Mouse (Mus musculus): ENCODE data around the gene Thbd. TPM values are rescaled to one million over a fixed set of nuclear protein-coding genes. Genes with fewer than 3 reads are reported as not detected.

Gene Thbd
- total RNA-seq (2021) = 10 to 100 TPM; 10.6 to 13.8 TPM

DNA sequence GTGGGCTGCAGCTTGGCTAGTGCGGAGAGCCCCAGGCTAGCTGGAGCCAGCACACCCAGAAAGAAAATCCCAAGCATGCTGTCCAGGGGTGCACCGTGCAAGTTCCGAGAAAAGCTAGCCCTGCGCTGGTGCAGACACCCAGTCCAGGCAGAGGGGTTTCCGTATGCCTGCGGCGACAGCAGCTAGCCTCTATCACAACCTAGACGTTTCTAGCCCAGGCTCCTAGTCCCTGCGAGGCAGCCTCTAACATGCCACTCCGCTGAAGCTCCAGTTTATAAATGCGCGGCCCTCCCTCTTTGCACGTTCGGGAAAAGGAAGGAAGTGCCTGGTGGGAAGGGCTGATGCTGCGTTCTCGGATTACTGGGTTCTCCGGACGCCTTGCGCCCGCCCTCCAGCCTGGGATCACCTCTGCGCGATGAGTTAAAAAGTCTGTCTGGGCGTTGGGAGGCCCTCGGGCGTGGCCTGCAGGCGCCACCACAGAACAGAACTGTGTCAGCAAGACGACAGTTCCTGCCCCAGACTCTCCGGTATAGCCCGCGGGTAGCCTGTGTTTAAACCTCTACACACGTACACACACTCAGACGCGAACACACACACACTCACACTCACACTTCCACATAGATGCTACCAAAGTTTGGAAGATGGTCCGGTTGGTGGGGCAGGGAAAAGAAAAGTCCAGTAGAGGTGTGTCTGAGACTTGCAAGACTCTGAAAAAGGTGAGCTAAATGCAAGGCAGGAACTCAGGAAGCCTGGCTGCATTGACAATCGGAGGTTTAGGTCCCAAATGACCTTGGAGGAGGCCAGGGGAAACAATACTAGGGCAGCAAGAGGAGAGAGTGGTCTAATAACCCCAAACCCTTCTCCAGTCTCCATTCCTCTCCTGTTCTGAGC is at the start of gene Thbd:
Thbd (minus strand) TSS at position 319 of the 891 bp plus-strand sequence.
- no peak for DNase-seq (ENCODE audit: low spot score in 2 of 2)
- intact Hi-C loops (cut with DNase I) = loop anchor here (5.0 kb wide), 4 partner anchors 129 to 286 kb away; no protein-coding TSS in a partner anchor

- intact Hi-C loops (cut with DNase I) = no loop called here
- DNase-seq (ENCODE audit: low spot score in 2 of 2) = no peak
These were observed 47.4 kb upstream of the Thbd start for GRCm38 (mm10) chr2:148455341-148455740.

- DNase-seq (ENCODE audit: low spot score in 2 of 2) = no peak
- intact Hi-C loops (cut with DNase I) = no loop called here
These were observed 46.1 kb upstream of the Thbd start for GRCm38 (mm10) chr2:148454014-148454542.

DNA sequence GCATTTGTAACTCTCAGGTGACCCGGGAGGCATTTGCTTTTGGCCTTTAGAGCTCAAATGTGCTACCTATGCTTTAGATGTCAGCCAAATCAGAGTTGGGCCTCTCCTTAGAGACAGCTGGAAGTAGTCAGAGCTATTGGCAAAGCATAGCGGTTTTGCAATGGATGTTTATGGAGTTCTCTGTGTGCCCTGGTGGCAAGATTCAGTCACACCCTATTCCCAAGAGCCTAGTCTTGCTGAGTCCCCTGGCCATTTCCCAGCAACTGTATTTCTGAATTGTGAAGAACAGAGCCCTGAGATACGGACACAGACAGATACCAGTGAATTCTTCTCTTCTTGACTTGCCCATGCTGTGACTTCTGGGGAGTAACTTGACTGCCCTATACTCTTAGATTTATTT is 45.1 kb upstream of the Thbd start:
- no peak for DNase-seq (ENCODE audit: low spot score in 2 of 2)
- intact Hi-C loops (cut with DNase I) = no loop called here

DNA sequence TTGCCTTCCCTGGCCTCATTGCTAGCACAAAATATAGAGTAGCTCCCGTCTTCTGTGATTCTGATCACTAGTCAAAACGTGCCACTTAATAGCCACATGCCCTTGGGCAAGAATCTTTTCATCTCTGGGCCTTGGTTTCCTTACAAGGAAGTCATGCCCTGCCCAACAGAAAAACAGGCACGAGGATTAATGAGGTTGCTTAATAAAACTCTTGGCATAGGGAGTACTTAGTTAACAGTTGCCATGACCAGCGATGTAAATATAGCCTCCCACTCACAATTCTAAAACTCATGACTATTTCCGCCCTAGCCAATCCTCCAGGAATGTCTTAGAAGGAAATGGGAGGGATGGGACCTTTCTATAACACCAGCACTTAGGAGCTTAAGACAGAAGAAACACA is 43.5 kb upstream of the Thbd start:
- intact Hi-C loops (cut with DNase I) = no loop called here
- no peak for DNase-seq (ENCODE audit: low spot score in 2 of 2)

GRCm38 (mm10) chr2:148450616-148451015 is 42.6 kb upstream of the Thbd start:
- intact Hi-C loops (cut with DNase I) = no loop called here
- DNase-seq (ENCODE audit: low spot score in 2 of 2) = no peak

- no peak for DNase-seq (ENCODE audit: low spot score in 2 of 2)
- intact Hi-C loops (cut with DNase I) = no loop called here
These were observed 41.7 kb upstream of the Thbd start for GRCm38 (mm10) chr2:148449659-148450058.

DNA sequence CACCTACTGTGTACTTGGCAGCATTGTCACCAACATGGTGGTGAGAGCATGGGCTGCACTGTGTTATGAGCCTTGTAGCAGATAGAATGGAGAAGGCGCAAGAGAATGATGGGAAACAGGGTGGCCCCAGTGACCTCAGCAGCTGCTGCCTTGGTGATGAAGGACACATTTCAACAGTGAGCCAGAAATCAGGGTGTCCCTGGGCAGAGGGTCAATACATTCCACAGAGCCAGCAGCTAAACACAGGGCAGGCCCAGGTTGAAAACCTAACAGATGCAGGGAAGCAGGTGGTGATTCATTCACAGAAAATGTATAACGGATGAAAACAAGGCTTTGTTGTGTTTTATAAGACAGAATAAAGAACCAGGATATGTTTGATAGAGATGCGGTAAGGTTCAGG is 38.5 kb upstream of the Thbd start:
- DNase-seq (ENCODE audit: low spot score in 2 of 2) = no peak
- intact Hi-C loops (cut with DNase I) = no loop called here

DNA sequence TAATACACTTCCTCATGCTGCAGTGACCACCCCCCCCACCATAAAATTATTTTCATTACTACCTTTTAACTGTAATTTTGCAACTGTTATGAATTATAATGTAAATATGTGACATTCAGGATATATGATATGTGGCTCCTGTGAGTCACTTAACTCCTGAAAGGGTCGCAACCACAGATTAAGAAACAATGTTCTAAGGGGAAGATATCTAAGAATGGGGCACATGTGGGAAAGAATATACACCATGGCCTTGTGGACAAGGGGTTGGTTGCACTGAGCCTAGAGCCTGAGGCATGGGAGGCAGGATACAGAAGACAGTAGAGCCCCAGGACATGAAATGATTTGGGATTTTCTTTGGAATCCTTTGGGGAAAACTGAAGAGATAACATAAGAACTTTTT is 37.6 kb upstream of the Thbd start:
- no peak for DNase-seq (ENCODE audit: low spot score in 2 of 2)
- intact Hi-C loops (cut with DNase I) = no loop called here

- DNase-seq (ENCODE audit: low spot score in 2 of 2) = no peak
- intact Hi-C loops (cut with DNase I) = no loop called here
These were observed 36.5 kb upstream of the Thbd start for GRCm38 (mm10) chr2:148444472-148444871.

GRCm38 (mm10) chr2:148443249-148443958 is 35.4 kb upstream of the Thbd start, which contains the start of gene Cd93:
Gene Cd93 (minus strand): TSS chr2:148443563.
- DNase-seq (ENCODE audit: low spot score in 2 of 2) = no peak
- intact Hi-C loops (cut with DNase I) = no loop called here

DNA sequence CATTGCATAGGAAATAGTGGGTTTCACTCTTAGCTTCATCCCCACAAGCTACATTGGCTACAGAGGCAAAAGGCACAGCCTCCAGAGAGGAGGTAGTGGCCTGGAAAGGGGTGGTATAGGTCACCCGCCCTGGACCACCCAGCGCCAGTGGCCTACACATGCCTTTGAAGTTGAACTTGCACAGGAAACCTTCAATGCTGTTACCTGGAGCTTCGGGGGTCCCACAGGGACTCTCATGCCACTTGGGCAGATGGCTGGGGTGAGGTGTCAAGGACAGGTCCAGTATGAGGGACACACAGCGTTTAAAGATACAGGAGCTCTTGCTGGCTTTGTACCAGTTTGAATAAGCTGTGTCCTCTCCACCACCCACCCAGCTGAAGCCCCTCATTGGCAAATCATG is 34.7 kb upstream of the Thbd start:
- no peak for DNase-seq (ENCODE audit: low spot score in 2 of 2)
- intact Hi-C loops (cut with DNase I) = no loop called here

GRCm38 (mm10) chr2:148442172-148442571 is 34.2 kb upstream of the Thbd start:
- no peak for DNase-seq (ENCODE audit: low spot score in 2 of 2)
- intact Hi-C loops (cut with DNase I) = no loop called here

DNA sequence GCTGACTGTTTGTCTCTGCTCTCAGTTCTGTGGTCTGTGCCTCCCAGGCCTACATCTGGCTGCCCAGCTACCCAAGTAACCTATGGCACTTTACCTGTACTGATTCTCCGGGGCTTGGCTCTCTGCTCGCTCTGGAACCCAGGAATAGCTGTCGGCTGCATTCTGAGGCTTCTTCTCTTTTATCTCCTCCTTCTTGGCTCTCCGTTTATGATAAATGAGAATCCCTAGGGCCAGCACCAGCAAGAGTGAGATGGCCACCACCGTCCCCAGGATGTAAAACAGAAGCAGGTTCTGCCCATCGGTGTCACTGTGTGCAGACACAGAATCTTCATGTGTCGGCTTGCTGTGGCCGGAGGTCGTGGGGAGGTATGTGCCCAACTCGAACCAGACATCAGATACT is 33.4 kb upstream of the Thbd start:
- DNase-seq (ENCODE audit: low spot score in 2 of 2) = no peak
- intact Hi-C loops (cut with DNase I) = no loop called here

DNA sequence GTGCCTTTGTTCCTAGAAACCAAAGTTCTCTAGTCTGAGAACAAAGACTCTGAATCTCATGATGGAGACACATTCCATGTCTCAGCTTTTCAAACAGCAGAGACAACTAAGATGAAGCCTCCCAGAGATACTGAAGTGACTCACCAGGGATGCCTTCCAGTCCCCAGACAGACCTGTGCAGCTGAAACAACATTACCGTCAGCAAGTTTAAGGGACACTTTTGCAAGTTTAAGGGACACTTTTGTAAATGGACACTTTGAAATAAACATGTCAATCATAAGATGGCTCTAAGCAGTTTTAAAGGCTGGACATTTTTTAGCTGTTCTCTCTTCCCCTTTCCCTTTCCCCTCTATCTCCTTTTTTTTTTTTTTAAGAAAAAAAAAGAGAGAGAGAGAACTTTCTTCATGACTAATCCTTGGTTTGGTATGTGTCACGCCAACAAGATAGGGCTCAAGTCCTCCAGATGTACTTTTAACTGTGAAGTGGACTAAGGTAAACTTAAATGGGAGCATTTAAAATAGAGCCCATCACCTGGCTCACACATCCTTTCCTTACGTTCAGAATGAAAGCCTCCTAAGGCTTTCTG is 31.8 kb upstream of the Thbd start:
- intact Hi-C loops (cut with DNase I) = no loop called here
- DNase-seq (ENCODE audit: low spot score in 2 of 2) = no peak

DNA sequence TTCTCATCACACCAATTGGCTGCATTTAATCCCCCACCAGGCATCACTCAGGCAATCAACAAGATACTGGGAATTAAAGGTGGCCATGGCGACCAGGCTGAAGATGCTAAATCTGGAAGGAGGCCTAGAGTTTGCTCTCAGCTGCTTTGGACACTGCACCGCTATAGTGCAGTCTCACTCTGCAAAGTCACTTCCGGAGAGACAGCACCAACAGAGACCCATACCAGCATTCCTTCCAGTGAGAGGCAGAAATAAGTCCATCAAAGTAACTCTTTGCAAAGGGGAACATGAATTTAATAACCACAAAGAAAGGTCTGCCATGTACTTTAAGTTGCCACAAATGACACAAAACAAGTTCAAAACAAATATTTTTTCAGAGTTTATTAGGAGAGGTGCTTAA is 28.3 kb upstream of the Thbd start:
- intact Hi-C loops (cut with DNase I) = no loop called here
- DNase-seq (ENCODE audit: low spot score in 2 of 2) = no peak

GRCm38 (mm10) chr2:148432346-148432745 is 24.4 kb upstream of the Thbd start:
- DNase-seq (ENCODE audit: low spot score in 2 of 2) = no peak
- intact Hi-C loops (cut with DNase I) = no loop called here

DNA sequence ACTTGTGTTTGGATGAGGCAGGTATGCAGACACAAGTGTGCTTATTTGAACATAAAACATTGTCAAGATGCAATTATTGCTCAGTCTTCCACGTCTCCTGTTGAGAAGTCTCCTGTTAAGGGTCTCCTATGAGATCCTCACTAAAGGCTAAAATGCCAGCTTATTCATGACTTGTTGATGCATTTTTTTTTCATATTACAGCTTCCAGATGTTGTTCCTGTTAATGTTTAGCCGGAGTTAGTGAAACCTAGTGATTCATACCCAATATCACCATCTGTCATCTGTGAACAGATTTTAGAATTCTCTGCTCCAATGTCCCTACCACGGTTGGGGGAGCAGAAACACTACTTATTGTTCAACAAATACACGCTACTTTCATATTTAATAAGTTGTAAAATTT is 23.0 kb upstream of the Thbd start:
- intact Hi-C loops (cut with DNase I) = no loop called here
- DNase-seq (ENCODE audit: low spot score in 2 of 2) = no peak

DNA sequence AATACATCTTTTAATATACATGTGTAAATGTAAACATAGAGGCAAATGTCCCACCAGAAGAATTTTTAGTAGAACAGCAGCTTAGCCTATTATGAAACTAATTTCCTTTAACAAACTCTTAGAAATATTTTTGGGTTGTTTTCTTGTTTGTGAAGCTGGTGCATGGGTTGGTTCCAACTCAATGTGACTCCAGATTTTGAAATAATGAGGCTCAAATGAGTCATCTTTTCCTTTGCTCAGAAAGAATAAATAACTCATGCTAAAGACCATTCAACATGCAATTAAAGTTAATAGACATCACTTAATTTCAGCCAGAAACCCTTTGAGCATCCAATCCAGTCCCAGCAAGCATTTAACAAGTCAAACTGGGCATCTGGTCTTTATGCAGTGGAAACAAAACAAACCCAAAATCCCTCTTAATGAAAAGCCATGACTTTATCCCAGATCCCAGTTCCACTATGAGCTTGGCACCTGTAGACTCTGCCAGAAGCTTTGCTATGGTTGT is 21.1 kb upstream of the Thbd start:
- intact Hi-C loops (cut with DNase I) = no loop called here
- no peak for DNase-seq (ENCODE audit: low spot score in 2 of 2)

GRCm38 (mm10) chr2:148428523-148428922 is 20.5 kb upstream of the Thbd start:
- intact Hi-C loops (cut with DNase I) = no loop called here
- DNase-seq (ENCODE audit: low spot score in 2 of 2) = no peak
